Mouse (Mus musculus) myocyte (in vitro differentiated cells): Measurements from ENCODE around the gene Tomm40l.

Experiments
- E2F4 ChIP-seq: IDR thresholded peaks from one replicate; pipeline ENCODE4 v1.6.1; 2011; ENCODE audit warnings: mild to moderate bottlenecking, control low read depth, moderate library complexity; ENCODE audit not compliant: insufficient read depth
- MYOG ChIP-seq, 3 experiments: IDR thresholded peaks; one replicate each; pipeline ENCODE4 v1.6.1; 2011; ENCODE audit warnings: control low read depth in 2 of 3, low read depth in 2 of 3, mild to moderate bottlenecking in 2 of 3; ENCODE audit not compliant: insufficient read length in 2 of 3, control insufficient read depth in 1 of 3, insufficient read depth in 1 of 3
- POLR2A ChIP-seq: IDR thresholded peaks from one replicate; pipeline ENCODE4 v1.6.1; 2011; ENCODE audit warnings: low read depth, mild to moderate bottlenecking, control low read depth, moderate library complexity; ENCODE audit not compliant: insufficient read length
- POLR2AphosphoS2 ChIP-seq: IDR thresholded peaks from one replicate; pipeline ENCODE4 v1.6.1; 2011; ENCODE audit warnings: low read depth, control low read depth; ENCODE audit not compliant: insufficient read length
- TCF12 ChIP-seq: IDR thresholded peaks from one replicate; pipeline ENCODE4 v1.6.1; 2011; ENCODE audit warnings: mild to moderate bottlenecking, control low read depth; ENCODE audit not compliant: poor library complexity, insufficient read depth, severe bottlenecking
- USF1 ChIP-seq: IDR thresholded peaks from one replicate; pipeline ENCODE4 v1.6.1; 2011; ENCODE audit warnings: low read depth, mild to moderate bottlenecking, control low read depth, moderate library complexity

- TF ChIP-seq E2F4 (no peak), POLR2A (no peak), TCF12 (no peak), USF1 (no peak), POLR2AphosphoS2 (no peak), MYOG (IDR thresholded peaks at IDR 0.05; ENCODE audit: control insufficient read depth in 1 of 3, insufficient read depth in 1 of 3, insufficient read length in 2 of 3, low read depth in 2 of 3) (no peak)
Measured at GRCm38 (mm10) chr1:171216241-171216955, 5.9 kb downstream of the Tomm40l start.
